Mouse (Mus musculus) embryonic fibroblast, embryonic 13.5 days (primary cell): Measurements from ENCODE around the gene AL732309.1.

Source experiments
- CTCF ChIP-seq: IDR thresholded peaks from 2 replicates; pipeline ENCODE4 v1.5.1; 2011; ENCODE audit warnings: mild to moderate bottlenecking, control low read depth, low read length, moderate library complexity, borderline replicate concordance; ENCODE audit not compliant: insufficient read depth
- POLR2A ChIP-seq: IDR thresholded peaks from 2 replicates; pipeline ENCODE4 v1.6.1; 2011; ENCODE audit warnings: low read depth, mild to moderate bottlenecking, control low read depth, low read length, moderate library complexity

GRCm38 (mm10) chr2:25286837-25287636, 40.4 kb upstream of the AL732309.1 start:
- TF ChIP-seq CTCF (no peak), POLR2A (no peak)
